Mouse (Mus musculus): ENCODE measurements around the gene Ptpn3. TPM values are rescaled to one million over a fixed set of nuclear protein-coding genes. Genes with fewer than 3 reads are reported as not detected.

Gene Ptpn3
- polyA plus RNA-seq, 1 experiment = 15.2 TPM

DNA sequence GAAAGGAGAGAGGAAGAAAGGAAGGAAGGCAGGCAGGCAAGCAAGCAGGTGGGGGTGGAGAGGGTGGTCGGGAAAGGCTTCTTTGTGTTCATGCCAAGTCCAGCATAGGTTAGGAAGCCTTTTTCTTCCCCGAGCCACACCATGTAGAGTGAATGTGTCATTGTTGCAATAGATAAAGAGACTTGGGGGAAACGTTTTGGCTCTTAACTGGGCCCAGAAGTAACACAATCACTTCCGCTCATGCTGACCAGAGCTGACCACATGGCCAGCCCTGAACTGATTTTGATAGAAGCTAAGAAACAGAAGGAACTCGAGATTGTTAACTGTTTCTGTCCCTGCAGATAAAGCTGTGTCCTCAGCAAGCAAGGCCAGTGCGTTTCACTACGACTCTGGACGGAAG is 128.8 kb downstream of the Ptpn3 start:
- H3K27me3 ChIP-seq (ENCODE audit: control insufficient read depth, insufficient read depth, low read length) = no peaks in the 10 kb centered on the region
- no peak overlapping the region for H3K4me3 ChIP-seq (ENCODE audit: low read depth, low read length)
- H3K36me3 ChIP-seq (ENCODE audit: control insufficient read depth, insufficient read depth, low read length) = no peaks in the 10 kb centered on the region
- no peak overlapping the region for H3K27ac ChIP-seq (ENCODE audit: insufficient read depth, low read depth, low read length)
- WGBS = 69% methylated on average over 8 of the region's 8 CpGs
- H3K4me1 ChIP-seq (ENCODE audit: control insufficient read depth, insufficient read depth, insufficient read length, low read length) = no peaks in the 10 kb centered on the region
- no peak for TF ChIP-seq POLR2A (IDR thresholded peaks at IDR 0.05; ENCODE audit: low read depth, low read length)
- no peak for TF ChIP-seq CTCF (IDR thresholded peaks at IDR 0.05; ENCODE audit: extremely low read depth, insufficient read length, insufficient replicate concordance, low read depth, low read length)

DNA sequence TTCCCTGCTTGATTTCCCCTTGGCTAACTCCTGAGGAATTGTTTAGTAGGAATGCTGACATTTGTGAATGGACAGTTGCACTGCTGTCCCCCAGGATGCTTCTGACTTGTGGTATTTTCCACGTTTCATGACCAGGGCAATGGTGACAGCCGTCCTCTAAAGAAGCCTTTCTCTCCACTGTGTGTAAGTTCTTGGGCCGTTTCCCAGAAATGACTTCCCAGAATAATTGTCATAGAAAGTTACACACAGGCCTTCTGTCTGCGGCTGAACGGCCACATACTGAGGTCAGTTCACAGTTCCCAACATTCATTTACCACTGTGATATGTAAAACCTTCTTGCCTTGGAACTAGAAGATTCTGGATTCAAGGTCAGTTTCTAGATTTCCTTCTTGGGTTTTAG is 129.8 kb downstream of the Ptpn3 start:
- TF ChIP-seq CTCF (IDR thresholded peaks at IDR 0.05; ENCODE audit: extremely low read depth, insufficient read length, insufficient replicate concordance, low read depth, low read length) (no peak), POLR2A (IDR thresholded peaks at IDR 0.05; ENCODE audit: low read depth, low read length) (no peak)
- no peaks in the 10 kb centered on the region for H3K27me3 ChIP-seq (ENCODE audit: control insufficient read depth, insufficient read depth, low read length)
- H3K27ac ChIP-seq (ENCODE audit: insufficient read depth, low read depth, low read length) = no peak overlapping the region
- 71% methylated on average over 5 of the region's 5 CpGs for WGBS
- no peak overlapping the region for H3K4me3 ChIP-seq (ENCODE audit: low read depth, low read length)
- H3K4me1 ChIP-seq (ENCODE audit: control insufficient read depth, insufficient read depth, insufficient read length, low read length) = peaks cover 3% of the 10 kb centered on the region; the same call in 1 of the 2 replicates
- H3K36me3 ChIP-seq (ENCODE audit: control insufficient read depth, insufficient read depth, low read length) = no peaks in the 10 kb centered on the region

DNA sequence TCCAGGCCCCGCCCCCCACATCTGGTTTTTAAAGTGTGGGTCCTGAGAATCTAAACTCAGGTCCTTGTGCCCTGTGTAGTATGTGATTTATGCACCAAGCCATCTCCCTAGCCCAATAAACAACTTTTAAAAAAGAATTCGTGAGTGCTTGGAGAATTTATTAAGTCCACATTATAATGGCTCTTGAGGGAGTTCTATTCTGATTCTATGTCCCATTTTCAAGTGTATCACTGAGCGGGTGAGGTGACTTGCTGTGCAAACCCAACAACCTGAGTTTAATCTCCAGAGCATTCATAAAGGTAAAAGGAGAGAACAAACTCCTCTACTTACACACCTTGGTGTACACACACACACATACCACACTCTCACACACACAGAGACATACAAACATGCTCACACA is 133.0 kb downstream of the Ptpn3 start:
- Histone ChIP-seq H3K27me3 (ENCODE audit: control insufficient read depth, insufficient read depth, low read length) (no peaks in the 10 kb centered on the region), H3K4me3 (ENCODE audit: low read depth, low read length) (no peak overlapping the region), H3K4me1 (ENCODE audit: control insufficient read depth, insufficient read depth, insufficient read length, low read length) (peaks cover 9% of the 10 kb centered on the region; the same call in 1 of the 2 replicates), H3K27ac (ENCODE audit: insufficient read depth, low read depth, low read length) (no peak overlapping the region), H3K36me3 (ENCODE audit: control insufficient read depth, insufficient read depth, low read length) (no peaks in the 10 kb centered on the region)
- 88% methylated on average over 3 of the region's 3 CpGs for WGBS
- no peak for TF ChIP-seq POLR2A (IDR thresholded peaks at IDR 0.05; ENCODE audit: low read depth, low read length)
- no peak for TF ChIP-seq CTCF (IDR thresholded peaks at IDR 0.05; ENCODE audit: extremely low read depth, insufficient read length, insufficient replicate concordance, low read depth, low read length)

GRCm38 (mm10) chr4:57168277-57168676 is 133.4 kb downstream of the Ptpn3 start:
- 78% methylated on average over 1 of the region's 1 CpGs for WGBS
- no peak overlapping the region for H3K27ac ChIP-seq (ENCODE audit: insufficient read depth, low read depth, low read length)

DNA sequence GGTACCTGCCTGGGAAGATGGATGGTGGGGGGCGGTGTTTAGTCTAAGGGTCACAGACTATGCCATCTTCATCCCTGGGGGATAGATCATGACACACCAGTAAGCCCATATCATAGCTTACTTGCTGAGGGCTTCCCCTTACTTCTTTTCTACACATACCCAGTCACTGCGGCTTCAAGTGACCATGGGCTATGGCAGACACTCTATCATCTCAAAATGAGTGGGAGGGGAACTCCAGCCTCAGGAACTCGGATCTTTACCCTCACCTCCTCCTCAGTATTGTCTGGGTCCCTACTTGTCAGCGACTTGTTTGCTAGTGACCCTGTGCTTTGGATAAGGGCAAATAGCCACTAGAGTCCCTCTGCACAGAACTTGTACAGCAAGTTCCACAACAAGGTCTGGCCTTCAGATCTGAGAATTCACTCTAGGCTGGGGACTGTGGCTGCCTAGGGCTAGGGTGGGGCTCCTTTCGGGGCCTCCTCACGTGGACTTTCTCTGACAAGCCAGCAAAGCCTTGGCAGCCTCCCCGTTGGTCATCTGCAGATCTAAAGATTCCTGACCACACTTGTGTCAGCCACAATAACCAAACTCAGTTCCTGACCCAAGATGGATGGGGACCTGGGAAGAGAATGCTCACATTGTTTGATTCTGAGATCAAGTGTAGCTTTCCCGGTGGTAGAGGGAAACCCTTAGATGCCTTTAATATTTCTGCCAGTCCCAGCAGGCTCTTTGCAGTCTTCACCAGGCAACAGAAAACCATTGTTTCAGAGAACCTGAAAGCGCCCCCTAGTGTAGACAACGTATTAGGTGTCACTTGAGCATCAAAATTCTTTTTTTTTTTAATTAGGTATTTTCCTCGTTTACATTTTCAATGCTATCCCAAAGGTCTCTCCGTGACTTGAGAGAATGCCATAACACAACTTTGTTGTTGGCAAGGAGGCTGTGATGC is 134.4 kb downstream of the Ptpn3 start:
- 39% methylated on average over 12 of the region's 12 CpGs for WGBS
- Histone ChIP-seq H3K27me3 (ENCODE audit: control insufficient read depth, insufficient read depth, low read length) (no peaks in the 10 kb centered on the region), H3K4me3 (ENCODE audit: low read depth, low read length) (no peak overlapping the region), H3K4me1 (ENCODE audit: control insufficient read depth, insufficient read depth, insufficient read length, low read length) (peaks cover 9% of the 10 kb centered on the region; the same call in 1 of the 2 replicates), H3K36me3 (ENCODE audit: control insufficient read depth, insufficient read depth, low read length) (no peaks in the 10 kb centered on the region), H3K27ac (ENCODE audit: insufficient read depth, low read depth, low read length) (no peak overlapping the region)
- TF ChIP-seq POLR2A (IDR thresholded peaks at IDR 0.05; ENCODE audit: low read depth, low read length) = no peak

More at GRCm38 (mm10) chr4:57168277-57168676, 133.4 kb downstream of the Ptpn3 start:
- Histone ChIP-seq H3K4me1 (ENCODE audit: control insufficient read depth, insufficient read depth, insufficient read length, low read length) (peaks cover 9% of the 10 kb centered on the region; the same call in 1 of the 2 replicates), H3K4me3 (ENCODE audit: low read depth, low read length) (no peak overlapping the region), H3K27me3 (ENCODE audit: control insufficient read depth, insufficient read depth, low read length) (no peaks in the 10 kb centered on the region), H3K36me3 (ENCODE audit: control insufficient read depth, insufficient read depth, low read length) (no peaks in the 10 kb centered on the region)
- TF ChIP-seq CTCF (IDR thresholded peaks at IDR 0.05; ENCODE audit: extremely low read depth, insufficient read length, insufficient replicate concordance, low read depth, low read length) = no peak
- no peak for TF ChIP-seq POLR2A (IDR thresholded peaks at IDR 0.05; ENCODE audit: low read depth, low read length)

GRCm38 (mm10) chr4:57165654-57166053 is 136.0 kb downstream of the Ptpn3 start:
- no peaks in the 10 kb centered on the region for H3K27me3 ChIP-seq (ENCODE audit: control insufficient read depth, insufficient read depth, low read length)
- H3K4me3 ChIP-seq (ENCODE audit: low read depth, low read length) = no peak overlapping the region
- TF ChIP-seq CTCF (IDR thresholded peaks at IDR 0.05; ENCODE audit: extremely low read depth, insufficient read length, insufficient replicate concordance, low read depth, low read length) (no peak), POLR2A (IDR thresholded peaks at IDR 0.05; ENCODE audit: low read depth, low read length) (no peak)
- no peaks in the 10 kb centered on the region for H3K36me3 ChIP-seq (ENCODE audit: control insufficient read depth, insufficient read depth, low read length)
- H3K27ac ChIP-seq (ENCODE audit: insufficient read depth, low read depth, low read length) = no peak overlapping the region
- WGBS = 45% methylated on average over 3 of the region's 3 CpGs
- H3K4me1 ChIP-seq (ENCODE audit: control insufficient read depth, insufficient read depth, insufficient read length, low read length) = peaks cover 9% of the 10 kb centered on the region; the same call in 1 of the 2 replicates

DNA sequence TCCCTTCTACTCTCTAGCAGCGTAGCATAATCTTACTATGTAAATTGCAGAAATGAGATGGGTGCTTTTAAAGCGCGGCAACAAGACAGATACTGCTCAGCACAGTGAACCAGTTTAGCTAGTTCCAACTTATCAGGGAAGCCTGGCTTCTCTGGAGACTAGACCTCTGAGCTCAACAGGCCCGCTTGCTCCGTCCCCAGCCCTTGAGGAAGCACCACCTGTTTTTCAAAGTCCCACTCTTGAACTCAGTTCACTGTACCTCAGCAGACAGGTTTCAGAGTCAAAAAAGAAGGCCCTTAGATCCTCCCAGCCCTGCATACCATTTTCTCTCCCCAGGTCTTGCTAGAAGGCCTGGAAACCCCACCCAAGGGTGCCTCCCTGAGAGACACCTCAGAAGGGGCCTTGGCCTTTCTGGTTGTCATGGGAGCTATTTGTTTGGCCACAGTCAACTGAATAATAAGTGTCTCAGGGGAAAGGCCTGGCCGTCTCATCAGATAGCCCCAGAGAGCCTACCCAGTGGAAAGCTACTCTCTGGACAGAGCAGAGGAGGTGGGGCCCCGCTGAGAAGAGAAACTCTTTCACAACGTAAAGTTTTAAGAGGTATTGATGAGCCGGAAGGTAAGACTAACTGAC is 136.9 kb downstream of the Ptpn3 start:
- H3K27ac ChIP-seq (ENCODE audit: insufficient read depth, low read depth, low read length) = no peak overlapping the region

More for the DNA sequence above, 136.9 kb downstream of the Ptpn3 start:
- H3K4me1 ChIP-seq (ENCODE audit: control insufficient read depth, insufficient read depth, insufficient read length, low read length) = peaks cover 12% of the 10 kb centered on the region; the same call in 1 of the 2 replicates
- 63% methylated on average over 9 of the region's 9 CpGs for whole genome bisulfite sequencing
- H3K36me3 ChIP-seq (ENCODE audit: control insufficient read depth, insufficient read depth, low read length) = no peaks in the 10 kb centered on the region
- H3K27me3 ChIP-seq (ENCODE audit: control insufficient read depth, insufficient read depth, low read length) = no peaks in the 10 kb centered on the region
- no peak for TF ChIP-seq POLR2A (IDR thresholded peaks at IDR 0.05; ENCODE audit: low read depth, low read length)
- TF ChIP-seq CTCF (IDR thresholded peaks at IDR 0.05; ENCODE audit: extremely low read depth, insufficient read length, insufficient replicate concordance, low read depth, low read length) = no peak
- no peak overlapping the region for H3K4me3 ChIP-seq (ENCODE audit: low read depth, low read length)
